Mouse (Mus musculus) MEL (cell line): ENCODE measurements around the gene Chst8. TPM values are rescaled to one million over a fixed set of nuclear protein-coding genes. Genes with fewer than 3 reads are reported as not detected.

Source experiments
- DNase-seq: peaks from one replicate; pipeline ENCODE4 v3.0.0; 2011; ENCODE audit warnings: low read depth, low spot score
- H3K27ac ChIP-seq: 2 replicates; pipeline ENCODE4 v1.5.1; 2012; ENCODE audit warnings: low read depth, mild to moderate bottlenecking, control low read depth, low read length, moderate library complexity; ENCODE audit not compliant: control insufficient read depth
- H3K27me3 ChIP-seq, 2 experiments: fragments of 150-350 bp in 1 of 2; sonication (generic) in 1 of 2; 2 replicates each; pipeline ENCODE4 v1.6.1; 2012; ENCODE audit warnings: low read length in 2 of 2, mild to moderate bottlenecking in 2 of 2, improper control_type of control experiment in 1 of 2, moderate library complexity in 1 of 2; ENCODE audit not compliant: insufficient read depth in 2 of 2, control insufficient read depth in 1 of 2
- H3K36me3 ChIP-seq, 2 experiments: 2 replicates each; pipeline ENCODE4 v1.6.1; 2012 to 2014; ENCODE audit warnings: low read length in 2 of 2, improper control_type of control experiment in 1 of 2, inconsistent platforms in 1 of 2, mild to moderate bottlenecking in 1 of 2; ENCODE audit not compliant: insufficient read depth in 2 of 2, control insufficient read depth in 1 of 2
- H3K4me1 ChIP-seq, 2 experiments: fragments of 150-350 bp in 1 of 2; sonication (generic) in 1 of 2; 2 replicates each; pipeline ENCODE4 v1.6.1; 2012; ENCODE audit warnings: low read length in 2 of 2, improper control_type of control experiment in 1 of 2, mild to moderate bottlenecking in 1 of 2; ENCODE audit not compliant: insufficient read depth in 2 of 2, control insufficient read depth in 1 of 2
- H3K4me3 ChIP-seq, 2 experiments: fragments of 150-350 bp in 1 of 2; sonication (generic) in 1 of 2; 2 replicates each; pipeline ENCODE4 v1.5.1; 2012; ENCODE audit warnings: low read depth in 2 of 2, low read length in 2 of 2, mild to moderate bottlenecking in 2 of 2, moderate library complexity in 2 of 2, control low read depth in 1 of 2, improper control_type of control experiment in 1 of 2; ENCODE audit not compliant: control insufficient read depth in 1 of 2, insufficient read depth in 1 of 2
- H3K79me2 ChIP-seq: 2 replicates; pipeline ENCODE4 v1.6.1; 2012; ENCODE audit warnings: mild to moderate bottlenecking, low read length, moderate library complexity; ENCODE audit not compliant: control insufficient read depth, poor library complexity, insufficient read depth
- H3K9ac ChIP-seq: 2 replicates; pipeline ENCODE4 v1.6.1; 2012; ENCODE audit warnings: low read depth, mild to moderate bottlenecking, control low read depth, low read length, moderate library complexity; ENCODE audit not compliant: control insufficient read depth, poor library complexity, severe bottlenecking
- H3K9me3 ChIP-seq: fragments of 150-350 bp; sonication (generic); replicated peaks from 2 replicates; pipeline ENCODE4 v1.6.1; 2012; ENCODE audit warnings: mild to moderate bottlenecking, low read length, improper control_type of control experiment, moderate library complexity; ENCODE audit not compliant: insufficient read depth
- BHLHE40 ChIP-seq: IDR thresholded peaks from 2 replicates; pipeline ENCODE4 v1.6.1; 2012; ENCODE audit warnings: low read depth, mild to moderate bottlenecking, inconsistent platforms, low read length, improper control_type of control experiment, borderline replicate concordance
- CHD1 ChIP-seq: IDR thresholded peaks from 2 replicates; pipeline ENCODE4 v1.6.1; 2012; ENCODE audit warnings: low read depth, mild to moderate bottlenecking, inconsistent platforms, low read length, improper control_type of control experiment
- E2F4 ChIP-seq: IDR thresholded peaks from 2 replicates; pipeline ENCODE4 v1.6.1; 2011; ENCODE audit warnings: low read depth, low read length, improper control_type of control experiment, borderline replicate concordance
- EP300 ChIP-seq, 2 experiments: IDR thresholded peaks; 2 replicates each; pipeline ENCODE4 v1.6.1; 2011; ENCODE audit warnings: improper control_type of control experiment in 2 of 2, low read length in 2 of 2, low read depth in 1 of 2, mild to moderate bottlenecking in 1 of 2
- ETS1 ChIP-seq: IDR thresholded peaks from 2 replicates; pipeline ENCODE4 v1.6.1; 2012; ENCODE audit warnings: low read depth, mild to moderate bottlenecking, inconsistent platforms, low read length, improper control_type of control experiment, moderate library complexity
- MAFK ChIP-seq: IDR thresholded peaks from 2 replicates; pipeline ENCODE4 v1.6.1; 2011; ENCODE audit warnings: low read depth, mild to moderate bottlenecking, low read length, improper control_type of control experiment, borderline replicate concordance
- MAX ChIP-seq: IDR thresholded peaks from 2 replicates; pipeline ENCODE4 v1.6.1; 2011; ENCODE audit warnings: low read length, improper control_type of control experiment
- MAZ ChIP-seq: IDR thresholded peaks from 2 replicates; pipeline ENCODE4 v1.6.1; 2012; ENCODE audit warnings: low read depth, mild to moderate bottlenecking, inconsistent platforms, low read length, improper control_type of control experiment
- MYB ChIP-seq: IDR thresholded peaks from 2 replicates; pipeline ENCODE4 v1.6.1; 2011; ENCODE audit warnings: mild to moderate bottlenecking, low read depth, low read length, improper control_type of control experiment
- NRF1 ChIP-seq: IDR thresholded peaks from 2 replicates; pipeline ENCODE4 v1.6.1; 2014; ENCODE audit warnings: low read depth, mild to moderate bottlenecking, inconsistent platforms, low read length, improper control_type of control experiment, moderate library complexity; ENCODE audit not compliant: poor library complexity, insufficient read depth, severe bottlenecking
- POLR2A ChIP-seq, 2 experiments: IDR thresholded peaks; 2 replicates each; pipeline ENCODE4 v1.6.1; 2011 to 2012; ENCODE audit warnings: low read length in 2 of 2, mild to moderate bottlenecking in 2 of 2, control low read depth in 1 of 2, improper control_type of control experiment in 1 of 2, low read depth in 1 of 2, moderate library complexity in 1 of 2; ENCODE audit not compliant: control insufficient read depth in 1 of 2, insufficient read depth in 1 of 2, poor library complexity in 1 of 2
- POLR2AphosphoS5 ChIP-seq: IDR thresholded peaks from 2 replicates; pipeline ENCODE4 v1.6.1; 2012; ENCODE audit warnings: low read depth, borderline replicate concordance, mild to moderate bottlenecking, inconsistent platforms, low read length, moderate library complexity, mixed read lengths
- SIN3A ChIP-seq: IDR thresholded peaks from 2 replicates; pipeline ENCODE4 v1.6.1; 2012; ENCODE audit warnings: low read length, improper control_type of control experiment, inconsistent platforms
- TAL1 ChIP-seq: IDR thresholded peaks from 2 replicates; pipeline ENCODE4 v1.6.1; 2012; ENCODE audit warnings: mild to moderate bottlenecking, inconsistent platforms, low read length, moderate library complexity, mixed read lengths
- TBP ChIP-seq: IDR thresholded peaks from 2 replicates; pipeline ENCODE4 v1.8.0; 2011; ENCODE audit warnings: low read depth, low read length, improper control_type of control experiment
- UBTF ChIP-seq: IDR thresholded peaks from 2 replicates; pipeline ENCODE4 v1.6.1; 2012; ENCODE audit warnings: low read depth, mild to moderate bottlenecking, inconsistent platforms, low read length, improper control_type of control experiment, moderate library complexity, borderline replicate concordance; ENCODE audit not compliant: insufficient read depth
- USF2 ChIP-seq, 2 experiments: IDR thresholded peaks; 2 replicates each; pipeline ENCODE4 v1.6.1; 2011 to 2012; ENCODE audit warnings: improper control_type of control experiment in 2 of 2, low read length in 2 of 2, borderline replicate concordance in 1 of 2, inconsistent platforms in 1 of 2, low read depth in 1 of 2, mild to moderate bottlenecking in 1 of 2; ENCODE audit not compliant: insufficient read depth in 1 of 2
- ZC3H11A ChIP-seq: IDR thresholded peaks from 2 replicates; pipeline ENCODE4 v1.6.1; 2012; ENCODE audit warnings: low read depth, mild to moderate bottlenecking, inconsistent platforms, low read length, improper control_type of control experiment
- ZKSCAN1 ChIP-seq: IDR thresholded peaks from 2 replicates; pipeline ENCODE4 v1.6.1; 2012; ENCODE audit warnings: low read depth, mild to moderate bottlenecking, inconsistent platforms, low read length, improper control_type of control experiment, moderate library complexity
- ZMIZ1 ChIP-seq: IDR thresholded peaks from 2 replicates; pipeline ENCODE4 v1.6.1; 2012; ENCODE audit warnings: low read depth, mild to moderate bottlenecking, inconsistent platforms, low read length, improper control_type of control experiment, moderate library complexity
- polyA plus RNA-seq, 2 experiments: library from polyadenylated mRNA; stranded (reverse) in 1 of 2; unstranded in 1 of 2; fragments of >175 nt in 1 of 2; fragments of >200 nt in 1 of 2; gene quantifications; 2 replicates each; pipeline versions ENCODE4 v1.2.1 to v1.2.4; 2012; ENCODE audit warnings: low replicate concordance in 2 of 2, low read depth in 1 of 2; ENCODE audit not compliant: insufficient read length in 2 of 2, insufficient read depth in 1 of 2, missing spikeins in 1 of 2
- total RNA-seq: library from RNA; depleted of rRNA; stranded (reverse); fragments of 300-350 nt; gene quantifications from 2 replicates; pipeline ENCODE4 v1.2.3, GENCODE M21; 2012

Chst8 gene
- total and polyA plus RNA-seq, 3 experiments: not detected

GRCm38 (mm10) chr7:34752151-34752762, 60.3 kb downstream of the Chst8 start:
- H3K79me2 ChIP-seq: no peaks in the 10 kb centered on the region
- no peaks in the 10 kb centered on the region; a peak in 1 of 4 replicates for H3K27me3 ChIP-seq
- H3K36me3 ChIP-seq: no peaks in the 10 kb centered on the region
- H3K4me3 ChIP-seq: no peak overlapping the region
- no peaks in the 10 kb centered on the region for H3K4me1 ChIP-seq
- no peak for DNase-seq
- no peak overlapping the region for H3K9ac ChIP-seq
- TF ChIP-seq BHLHE40: no peak
- TF ChIP-seq ZC3H11A: no peak
- no peak for TF ChIP-seq ETS1
- TF ChIP-seq SIN3A: no peak
- no peak for TF ChIP-seq ZMIZ1
- no peak for TF ChIP-seq USF2 (IDR thresholded peaks at IDR 0.05; ENCODE audit: borderline replicate concordance in 1 of 2, insufficient read depth in 1 of 2, low read depth in 1 of 2, low read length in 2 of 2)
- no peak for TF ChIP-seq ZKSCAN1
- TF ChIP-seq TBP: no peak
- TF ChIP-seq POLR2AphosphoS5: no peak
- TF ChIP-seq MYB: no peak
- no peak for TF ChIP-seq TAL1
- TF ChIP-seq MAZ: no peak
- no peak overlapping the region for H3K27ac ChIP-seq
- no peaks in the 10 kb centered on the region for H3K9me3 ChIP-seq

GRCm38 (mm10) chr7:34750350-34750749, 62.2 kb downstream of the Chst8 start:
- no peak overlapping the region for H3K9ac ChIP-seq
- H3K4me3 ChIP-seq: no peak overlapping the region
- DNase-seq: no peak
- H3K79me2 ChIP-seq: no peaks in the 10 kb centered on the region
- TF ChIP-seq MAX: no peak
- TF ChIP-seq POLR2A (IDR thresholded peaks at IDR 0.05; ENCODE audit: control insufficient read depth in 1 of 2, insufficient read depth in 1 of 2, low read depth in 1 of 2, low read length in 2 of 2, poor library complexity in 1 of 2): no peak
- no peak for TF ChIP-seq TBP
- no peak for TF ChIP-seq NRF1
- TF ChIP-seq USF2 (IDR thresholded peaks at IDR 0.05; ENCODE audit: borderline replicate concordance in 1 of 2, insufficient read depth in 1 of 2, low read depth in 1 of 2, low read length in 2 of 2): no peak
- no peak for TF ChIP-seq E2F4
- no peak for TF ChIP-seq MAFK
- TF ChIP-seq UBTF: no peak
- no peak for TF ChIP-seq EP300 (IDR thresholded peaks at IDR 0.05; ENCODE audit: low read depth in 1 of 2, low read length in 2 of 2)
- TF ChIP-seq CHD1: no peak
- TF ChIP-seq ZC3H11A: no peak
- TF ChIP-seq TAL1: no peak
- H3K9me3 ChIP-seq: no peaks in the 10 kb centered on the region
- H3K36me3 ChIP-seq: no peaks in the 10 kb centered on the region
- no peaks in the 10 kb centered on the region for H3K4me1 ChIP-seq
- no peaks in the 10 kb centered on the region for H3K27me3 ChIP-seq
- no peak overlapping the region for H3K27ac ChIP-seq
